Mouse (Mus musculus): ENCODE measurements around the gene Pabpc4.

DNA sequence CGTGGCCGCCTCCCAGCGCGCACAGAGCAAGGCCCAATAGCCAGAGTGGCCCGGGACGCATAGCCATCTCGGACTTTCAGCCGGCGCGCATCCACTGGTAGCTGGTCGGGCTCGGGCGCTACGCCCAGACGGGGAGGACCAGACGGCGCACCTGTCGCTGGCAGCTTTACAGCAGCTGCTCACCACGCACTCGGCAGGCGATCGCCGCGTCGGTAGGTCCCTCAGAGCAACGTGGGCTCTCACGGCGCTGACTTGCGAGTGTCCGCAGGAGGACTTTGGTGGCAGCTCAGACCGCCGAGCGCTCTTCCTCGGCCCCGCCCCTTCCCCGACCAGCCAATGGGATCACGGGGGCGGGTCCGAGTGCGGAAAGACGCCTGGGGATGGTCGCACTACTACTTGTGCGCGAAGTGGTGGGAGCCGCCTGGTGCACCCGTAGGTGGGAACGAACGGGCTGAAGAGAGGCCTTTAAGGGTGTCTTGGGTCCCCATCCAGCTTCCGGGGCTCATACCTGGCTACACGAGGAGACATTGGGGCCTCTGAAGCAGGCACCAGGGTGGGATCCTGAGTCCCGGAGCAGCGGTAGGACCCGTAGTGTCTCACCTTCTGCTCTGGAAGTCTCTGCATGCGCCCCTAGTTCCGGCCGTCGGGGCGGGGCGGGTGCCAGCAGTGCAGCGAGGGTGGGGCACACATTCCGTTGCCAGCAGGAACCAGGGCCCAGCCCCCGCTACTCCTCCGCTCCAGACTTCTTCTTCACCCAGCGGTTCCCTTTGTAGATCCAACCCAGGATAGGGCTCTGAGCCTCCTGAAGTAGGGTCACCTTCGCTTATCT, 80.7 kb downstream of the Pabpc4 start, which contains the start of gene Bmp8a:
- TF ChIP-seq CTCF (IDR thresholded peaks at IDR 0.05; ENCODE audit: borderline replicate concordance, insufficient read depth, low read depth, low read length), result no peak
- no peak for TF ChIP-seq POLR2A (IDR thresholded peaks at IDR 0.05; ENCODE audit: borderline replicate concordance, insufficient read depth, low read length)

Measured in cerebellum, adult 2 months (tissue).